Mouse (Mus musculus) heart, postnatal 25 days (tissue): Measurements from ENCODE around the gene Esrp2. TPM values are rescaled to one million over a fixed set of nuclear protein-coding genes. Genes with fewer than 3 reads are reported as not detected.

ENCODE experiments used
- DNase-seq: peaks from one replicate; pipeline ENCODE4 v3.0.0; 2022; ENCODE audit warnings: low spot score
- intact Hi-C: fragments of 180-260 bp; cut with DNase I; formaldehyde crosslinking; loops from one replicate; pipeline ENCODE4 v1.15.1; 2025
- total RNA-seq, 2 experiments: library from RNA; stranded (reverse); gene quantifications; 2 replicates each; pipeline ENCODE4 v1.2.3; 2021

Gene Esrp2
- total RNA-seq, 2 experiments from 2014 or later, result 0.53 to 0.60 TPM

DNA sequence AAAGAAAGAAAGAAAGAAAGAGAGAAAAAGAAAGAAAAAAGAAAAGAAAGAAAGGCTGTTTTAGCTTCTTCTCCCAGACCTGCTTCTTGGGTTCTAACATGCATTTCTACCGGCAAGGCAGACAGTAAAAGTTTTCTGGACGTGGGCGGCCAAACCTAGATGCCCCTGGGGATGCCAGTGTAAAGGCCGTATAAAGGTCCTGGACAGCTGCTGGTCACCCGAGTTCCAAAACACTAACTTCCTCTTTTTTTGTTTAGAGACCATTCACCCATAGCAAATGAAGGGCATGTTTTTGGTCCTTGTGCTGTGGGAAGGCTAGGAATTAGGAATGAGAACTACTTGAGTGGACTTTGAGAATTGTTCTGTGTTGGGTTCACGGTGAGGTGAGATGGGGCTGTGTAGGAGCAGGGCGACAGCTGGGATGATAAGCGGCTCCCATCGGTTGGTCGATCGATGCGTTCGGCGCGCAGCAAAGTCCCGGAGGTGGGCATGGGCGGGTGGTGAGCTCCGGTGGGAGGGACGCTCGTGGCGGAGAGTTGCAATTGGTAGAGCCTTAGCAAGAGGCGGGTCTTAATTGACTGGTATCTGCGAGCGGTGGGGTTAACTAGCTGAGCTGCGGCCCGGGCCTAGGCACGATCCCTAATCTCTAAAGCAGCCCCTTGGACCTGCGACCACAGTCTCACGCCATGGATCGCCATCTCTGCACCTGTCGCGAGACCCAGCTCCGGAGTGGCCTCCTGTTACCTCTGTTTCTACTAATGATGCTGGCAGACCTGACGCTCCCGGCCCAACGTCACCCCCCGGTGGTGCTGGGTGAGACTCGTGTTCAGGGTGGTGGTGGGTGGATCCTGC is 13.3 kb upstream of the Esrp2 start, which contains the start of gene Pla2g15:
TSS of gene Pla2g15 (plus strand) at position 599 of the 852 bp plus-strand sequence.
- intact Hi-C loops, result no loop called here
- DNase-seq, result peak; percentile 85

DNA sequence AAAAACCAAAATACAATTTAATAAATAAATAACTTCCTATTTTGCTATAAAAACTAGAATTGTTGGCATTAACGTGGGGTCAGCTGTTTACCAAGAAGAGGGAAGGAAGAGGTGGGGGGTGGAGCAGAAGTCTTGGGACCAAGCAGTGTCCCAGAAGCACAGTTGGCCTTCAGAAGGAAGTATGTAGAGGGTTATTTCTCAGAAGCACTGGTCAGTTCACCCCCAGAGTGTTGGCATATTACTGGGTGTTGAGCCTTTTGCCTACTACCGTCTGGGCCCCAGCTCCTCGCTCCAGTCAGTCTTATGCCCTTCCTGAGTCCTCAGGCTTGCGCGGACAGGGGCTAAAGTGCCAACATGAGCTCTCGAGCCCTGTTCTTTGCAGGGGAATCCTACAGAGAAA is 12.3 kb upstream of the Esrp2 start:
- intact Hi-C loops, result no loop called here

GRCm38 (mm10) chr8:106147868-106148565 is 11.2 kb upstream of the Esrp2 start:
- intact Hi-C loops, result no loop called here
- no peak for DNase-seq

More for the DNA sequence above, 12.3 kb upstream of the Esrp2 start:
- DNase-seq, result no peak

- intact Hi-C loops, result no loop called here
- DNase-seq, result no peak
Observed at GRCm38 (mm10) chr8:106146014-106146413, 9.2 kb upstream of the Esrp2 start.

GRCm38 (mm10) chr8:106145331-106145730 is 8.6 kb upstream of the Esrp2 start:
- intact Hi-C loops, result no loop called here
- DNase-seq, result no peak

GRCm38 (mm10) chr8:106140769-106141168 is 4.0 kb upstream of the Esrp2 start:
- intact Hi-C loops, result loop anchor here (1.0 to 5.0 kb wide), 3 partner anchors 59 to 86 kb away; partner anchors contain the start of genes Prmt7 and Slc7a6os

GRCm38 (mm10) chr8:106140191-106140590 is 3.4 kb upstream of the Esrp2 start:
- DNase-seq, result no peak
- intact Hi-C loops, result loop anchor here (1.0 to 5.0 kb wide), 3 partner anchors 59 to 86 kb away; partner anchors contain the start of genes Prmt7 and Slc7a6os

More at GRCm38 (mm10) chr8:106140769-106141168, 4.0 kb upstream of the Esrp2 start:
- DNase-seq, result peak; percentile 54

- no peak for DNase-seq
- intact Hi-C loops, result loop anchor here (2.0 kb wide), 1 partner anchor 264 kb away; no protein-coding TSS in a partner anchor
Observed at GRCm38 (mm10) chr8:106138616-106139015, 1.8 kb upstream of the Esrp2 start.

DNA sequence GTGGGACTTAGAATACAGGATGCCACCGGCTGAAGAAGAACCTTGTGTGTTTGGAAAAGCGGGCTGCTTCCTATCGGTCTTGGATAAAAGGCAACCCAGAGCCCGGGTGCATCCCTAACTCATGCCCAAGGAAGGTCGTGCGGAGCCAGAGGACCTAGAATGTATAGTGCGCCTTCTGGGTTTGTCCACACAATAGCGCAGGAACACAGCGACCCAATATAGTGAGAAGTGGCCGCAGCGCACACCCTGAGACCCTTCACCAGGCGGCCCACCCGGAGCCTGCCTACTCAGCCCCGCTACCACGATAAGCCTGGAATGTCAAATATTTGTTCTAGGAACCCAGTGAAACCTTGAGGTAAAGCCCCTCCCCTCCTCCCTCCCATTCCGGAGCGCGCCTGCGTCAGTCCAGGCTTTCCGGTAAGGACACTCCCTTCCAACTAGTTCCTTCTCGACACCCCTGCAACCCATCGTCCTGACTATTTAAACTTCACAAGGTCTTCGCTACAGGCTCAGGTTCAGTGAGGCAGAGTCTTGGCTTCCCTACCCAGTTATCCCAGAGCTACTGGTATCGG is 1.2 kb upstream of the Esrp2 start:
- intact Hi-C loops, result loop anchor here (2.0 kb wide), 1 partner anchor 265 kb away; no protein-coding TSS in a partner anchor
- peak; percentile 48 for DNase-seq

- DNase-seq, result no peak
- intact Hi-C loops, result no loop called here
Observed at GRCm38 (mm10) chr8:106137218-106137905, 588 bp upstream of the Esrp2 start.

DNA sequence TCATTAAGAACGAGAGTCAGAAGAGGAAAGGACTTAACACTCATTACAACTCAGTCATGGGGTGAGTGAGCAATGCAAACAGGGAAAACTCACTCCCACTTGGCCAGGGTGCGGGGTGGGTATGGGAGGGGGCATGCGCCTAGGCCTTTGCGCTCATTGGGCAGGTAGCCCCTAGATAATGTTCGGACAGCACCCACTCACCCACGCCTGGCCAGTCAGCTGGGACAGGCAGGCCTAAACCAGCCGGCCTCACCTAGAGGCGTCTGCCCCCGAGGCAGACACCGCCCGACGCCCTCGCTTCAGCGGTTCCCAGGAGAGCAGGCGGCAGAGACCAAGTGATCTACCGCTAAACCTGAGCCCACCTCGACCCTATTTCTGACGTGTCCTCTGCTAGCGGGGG is 1.1 kb downstream of the Esrp2 start:
- intact Hi-C loops, result no loop called here
- no peak for DNase-seq

DNA sequence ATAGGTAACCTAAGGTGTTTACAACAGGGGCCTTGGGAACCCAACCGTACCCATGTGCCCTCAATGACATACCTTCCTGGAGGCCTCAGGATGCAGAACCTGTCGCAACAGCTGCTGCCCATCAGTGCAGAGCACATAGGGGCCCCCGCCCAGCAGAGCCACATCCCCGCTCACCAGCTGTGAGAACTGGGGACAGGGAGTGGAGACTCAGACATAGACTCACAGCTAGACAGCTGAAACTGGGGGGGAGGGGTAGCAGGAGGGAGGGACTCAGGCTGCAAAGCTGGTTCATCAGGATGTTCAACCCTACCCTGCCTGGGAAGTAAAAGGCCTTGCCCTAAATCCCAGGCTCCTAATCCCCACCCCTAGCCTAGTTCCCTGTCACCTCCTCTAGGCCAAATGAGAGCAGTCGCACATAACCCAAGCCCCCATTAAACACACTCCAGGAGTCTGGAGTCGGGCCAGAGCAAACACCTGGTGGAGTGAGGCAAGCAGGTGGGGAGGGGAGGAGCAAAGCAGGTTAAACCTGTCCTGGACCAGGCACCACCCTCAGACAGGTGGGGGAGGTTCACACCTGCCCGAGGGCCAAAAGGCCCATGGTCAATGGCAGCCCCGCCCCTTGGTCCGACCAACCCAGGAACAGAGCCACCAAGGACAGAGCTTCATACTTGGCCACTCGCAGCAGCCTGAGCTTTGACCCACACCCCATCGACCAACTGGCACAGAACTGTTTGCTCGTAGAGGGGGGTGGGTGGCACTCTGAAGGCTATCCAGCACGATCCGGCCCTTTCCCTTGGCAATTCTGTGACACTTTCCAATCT is 1.8 kb downstream of the Esrp2 start:
- intact Hi-C loops, result no loop called here
- DNase-seq, result no peak

- intact Hi-C loops, result no loop called here
- no peak for DNase-seq
Observed at GRCm38 (mm10) chr8:106133946-106134345, 2.8 kb downstream of the Esrp2 start.

DNA sequence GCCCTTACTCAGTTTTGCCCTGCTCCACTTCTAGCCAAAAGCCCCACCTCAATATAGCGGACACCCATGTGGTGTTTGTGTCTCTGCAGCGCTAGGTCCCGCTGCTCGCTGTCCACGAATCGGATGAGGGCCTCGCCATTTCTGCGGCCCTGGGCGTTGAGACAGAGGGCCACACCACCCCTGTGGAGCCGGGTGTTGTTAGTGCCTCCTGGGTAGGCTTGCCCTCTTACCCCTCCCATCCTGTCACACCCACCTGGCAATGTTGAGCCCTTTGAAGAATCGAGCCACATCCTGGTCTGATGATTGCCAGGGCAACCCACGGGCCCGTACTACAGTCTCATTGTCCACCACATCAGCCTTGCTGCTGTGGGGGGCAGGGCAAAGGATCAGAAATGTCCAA is 3.2 kb downstream of the Esrp2 start:
- intact Hi-C loops, result no loop called here
- DNase-seq, result no peak

DNA sequence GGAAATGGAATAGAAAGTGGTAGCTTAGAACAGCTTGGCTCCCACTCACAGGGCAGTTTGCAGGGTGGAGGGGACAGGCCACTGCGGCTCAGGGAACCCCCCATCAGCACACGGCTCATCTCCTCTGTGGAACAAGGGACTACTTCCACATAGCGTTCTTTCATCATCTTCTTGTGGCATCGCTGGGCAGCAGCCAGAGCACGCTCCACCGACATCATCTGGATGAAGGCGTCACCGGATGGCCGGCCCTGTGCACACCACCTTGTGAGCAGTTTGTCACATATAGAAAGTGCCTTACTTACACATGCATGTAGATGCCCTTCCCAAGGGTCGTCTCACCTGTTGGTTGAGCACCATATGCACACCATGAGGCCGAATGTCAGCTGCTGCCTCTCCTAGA is 4.4 kb downstream of the Esrp2 start:
- intact Hi-C loops, result no loop called here
- no peak for DNase-seq

DNA sequence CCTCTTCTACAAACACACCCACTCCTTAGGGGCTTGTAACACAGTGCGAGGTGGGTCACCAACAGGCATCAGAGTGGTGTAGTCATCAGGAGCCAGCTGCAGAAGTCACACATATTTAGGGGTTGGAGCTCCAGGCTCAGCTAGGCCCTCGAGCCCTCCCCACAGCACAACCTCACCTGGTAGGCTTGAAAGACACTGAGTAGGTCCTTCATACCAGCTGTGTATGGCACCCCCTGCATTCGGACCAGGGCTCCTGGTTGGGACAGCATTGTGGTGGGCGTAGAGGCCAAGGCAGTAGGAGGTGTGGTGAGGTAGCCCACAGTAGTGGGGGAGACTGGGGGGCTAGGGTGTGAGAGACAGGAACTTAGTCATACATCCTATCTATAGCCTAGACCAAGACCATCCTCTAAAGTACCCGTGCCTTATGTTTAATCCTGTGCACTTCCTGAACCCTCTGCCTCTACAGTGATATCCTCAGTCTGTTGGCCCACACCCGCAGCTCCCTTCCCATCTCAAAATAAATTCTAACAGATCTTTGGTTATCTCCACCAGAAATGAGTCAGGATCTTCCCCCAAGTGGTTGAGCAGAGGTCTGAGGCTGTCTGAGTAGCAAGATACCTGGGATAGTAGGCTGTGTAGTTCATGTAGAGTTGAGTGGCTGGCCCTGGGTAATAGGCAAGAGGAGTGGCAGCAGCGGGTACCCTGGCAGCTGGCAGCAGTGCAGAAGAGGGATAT is 5.1 kb downstream of the Esrp2 start:
- no peak for DNase-seq
- intact Hi-C loops, result no loop called here

DNA sequence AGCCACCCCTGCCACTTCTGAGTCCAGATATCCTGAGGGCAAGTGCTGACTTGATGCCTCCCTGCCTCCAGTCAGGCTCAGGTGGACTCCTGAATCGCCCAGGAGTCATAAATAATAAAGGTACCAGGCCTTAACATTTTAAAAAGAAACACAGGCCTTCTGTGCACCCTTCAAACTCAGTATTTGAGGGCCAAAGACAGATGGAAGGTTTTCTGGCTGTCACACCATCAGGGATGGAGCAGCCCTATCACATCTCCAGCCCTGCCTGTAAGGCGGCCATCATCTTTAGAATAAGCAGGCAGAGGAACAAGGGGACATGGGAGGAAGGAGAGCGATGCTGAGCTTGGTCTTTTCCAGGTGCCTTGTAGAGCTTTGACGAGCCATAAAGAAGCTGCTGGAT is 5.8 kb downstream of the Esrp2 start:
- intact Hi-C loops, result no loop called here
- DNase-seq, result no peak

- DNase-seq, result no peak
- intact Hi-C loops, result no loop called here
Observed at GRCm38 (mm10) chr8:106130505-106130904, 6.3 kb downstream of the Esrp2 start.
